Mouse (Mus musculus): ENCODE results near the gene Il1f8. TPM values are rescaled to one million over a fixed set of nuclear protein-coding genes. Genes with fewer than 3 reads are reported as not detected.
"Not testable (repeated sequence)": the region's sequence is repeated elsewhere in the genome, so short reads cannot be mapped to it uniquely, and the experiment has no call there.

Gene Il1f8
- polyA plus RNA-seq (2016; fragmentation: Nextera tagmentation; extraction: Ambion mirVana) = not detected in 2 replicates

DNA sequence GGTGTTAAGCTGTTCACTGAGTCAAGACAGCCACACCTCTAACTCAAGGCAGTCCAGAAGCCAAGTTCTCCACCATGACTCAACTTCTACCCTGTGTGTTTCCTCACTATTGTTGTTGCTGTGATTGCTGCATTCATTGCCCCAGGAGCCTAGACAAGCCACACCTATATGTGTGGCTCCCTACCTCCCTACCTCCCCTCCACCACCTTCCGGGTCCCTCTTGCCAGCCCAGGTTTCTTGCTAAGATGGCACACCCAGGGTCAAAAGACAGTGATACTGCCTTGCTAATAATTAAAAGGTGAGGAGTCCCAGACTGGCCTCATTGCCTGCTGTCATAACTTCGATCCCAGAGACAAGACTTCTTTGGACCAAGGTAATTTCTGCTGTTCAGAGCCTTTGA lies at the start of gene Il1f8:
Gene Il1f8 (plus strand): TSS at position 301 of the 400 bp plus-strand sequence.
- H3K27me3 ChIP-seq (ENCODE audit: insufficient read depth, poor library complexity, severe bottlenecking) = no peaks in the 10 kb centered on the region
- no peak for DNase-seq (ENCODE audit: low spot score)
- no peak within 1 kb of the TSS for H3K27ac ChIP-seq
- no peaks in the 10 kb centered on the region for H3K9me3 ChIP-seq
- WGBS = 77% methylated on average over 2 of the region's 2 CpGs
- H3K4me3 ChIP-seq = no peak within 1 kb of the TSS
- H3K36me3 ChIP-seq = no peaks in the 10 kb centered on the region
- H3K4me1 ChIP-seq (replicated peaks) = no peaks in the 10 kb centered on the region

DNA sequence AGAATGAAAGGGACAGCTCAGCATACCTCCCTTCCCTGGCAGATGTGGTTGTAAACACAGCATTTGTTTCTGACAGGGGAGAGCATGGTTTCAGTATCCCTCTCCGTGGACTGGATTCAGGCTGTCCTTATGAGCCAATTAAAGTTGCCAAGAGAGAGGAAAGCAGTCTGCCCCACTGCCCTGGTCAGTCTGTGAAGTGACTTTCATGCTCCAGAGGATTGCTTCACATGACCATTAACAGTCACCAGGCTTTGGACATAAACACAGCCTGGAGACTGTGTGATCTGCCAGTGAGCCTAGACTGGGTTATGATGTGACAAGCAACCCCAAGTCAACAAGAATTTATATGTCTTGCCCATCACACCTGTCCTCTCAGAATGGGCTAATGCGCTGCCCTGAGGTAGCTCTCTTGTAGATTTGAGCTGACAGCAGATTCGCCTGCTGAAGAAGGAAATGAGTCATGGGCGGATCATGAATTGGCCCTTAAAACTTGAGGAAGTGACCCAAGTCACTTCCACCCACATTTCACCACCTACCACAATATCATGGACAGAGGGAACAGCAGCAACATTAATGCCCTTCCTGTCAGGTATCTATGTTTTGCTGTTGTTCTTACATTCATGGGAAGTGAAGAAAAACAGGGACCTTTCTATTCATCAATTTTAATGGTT lies 49.2 kb upstream of the Il1f8 start:
- no peak overlapping the region for H3K27ac ChIP-seq
- H3K9me3 ChIP-seq = no peaks in the 10 kb centered on the region
- H3K27me3 ChIP-seq (ENCODE audit: insufficient read depth, poor library complexity, severe bottlenecking) = no peaks in the 10 kb centered on the region
- no peaks in the 10 kb centered on the region for H3K36me3 ChIP-seq
- H3K4me1 ChIP-seq (replicated peaks) = no peaks in the 10 kb centered on the region
- no peak overlapping the region for H3K4me3 ChIP-seq
- 84% methylated on average over 4 of the region's 4 CpGs for WGBS
- no peak for DNase-seq (ENCODE audit: low spot score)

- H3K4me3 ChIP-seq = no peak overlapping the region
- H3K4me1 ChIP-seq (replicated peaks) = no peaks in the 10 kb centered on the region
- H3K27me3 ChIP-seq (ENCODE audit: insufficient read depth, poor library complexity, severe bottlenecking) = no peaks in the 10 kb centered on the region
- no peak for DNase-seq (ENCODE audit: low spot score)
- no peak overlapping the region for H3K27ac ChIP-seq
- no peaks in the 10 kb centered on the region for H3K36me3 ChIP-seq
- no peaks in the 10 kb centered on the region for H3K9me3 ChIP-seq
Observed at GRCm38 (mm10) chr2:24109085-24109484, 43.9 kb upstream of the Il1f8 start.

- Histone ChIP-seq H3K27me3 (ENCODE audit: insufficient read depth, poor library complexity, severe bottlenecking) (no peaks in the 10 kb centered on the region), H3K36me3 (no peaks in the 10 kb centered on the region), H3K9me3 (no peaks in the 10 kb centered on the region; the same call in 1 of the 2 replicates), H3K27ac (no peak overlapping the region), H3K4me3 (no peak overlapping the region), H3K4me1 (replicated peaks) (no peaks in the 10 kb centered on the region)
- no peak for DNase-seq (ENCODE audit: low spot score)
- WGBS = 87% methylated on average over 1 of the region's 1 CpGs
Observed at GRCm38 (mm10) chr2:24134373-24134772, 18.6 kb upstream of the Il1f8 start.

DNA sequence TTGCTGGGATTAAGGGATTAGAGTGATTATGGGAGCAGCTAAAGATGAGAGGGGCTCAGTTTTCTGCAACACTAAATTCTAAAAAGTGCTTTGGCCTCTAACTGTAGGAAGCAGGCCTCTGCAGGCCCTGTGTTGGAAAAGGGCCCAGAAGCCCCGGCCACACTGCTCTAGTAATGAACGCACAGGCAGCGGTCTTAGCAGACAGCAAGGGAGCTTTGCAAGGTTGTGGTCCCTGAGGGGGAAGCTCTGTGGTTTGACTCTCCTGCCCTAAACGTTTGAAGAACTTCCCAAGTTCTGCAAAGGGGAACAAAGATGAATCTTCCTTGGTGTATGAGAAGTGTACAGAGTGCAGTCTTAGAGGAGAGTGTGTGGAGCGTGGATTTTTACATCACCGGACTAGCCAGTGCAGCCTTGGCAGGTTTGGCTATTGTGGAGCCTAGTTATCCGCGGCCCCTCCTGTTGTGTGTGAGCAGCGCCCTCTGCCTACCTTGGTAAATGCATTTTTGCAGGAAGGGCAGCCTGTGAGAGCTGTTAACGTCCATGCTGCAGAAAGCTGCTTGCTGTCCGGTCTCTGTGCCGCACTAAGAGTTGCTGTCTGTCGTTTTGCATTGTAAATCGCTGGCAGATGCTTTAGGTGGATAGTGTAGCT lies 28.8 kb downstream of the Il1f8 start:
- not testable (repeated sequence) for H3K4me1 ChIP-seq (replicated peaks); H3K36me3 ChIP-seq; H3K27me3 ChIP-seq (ENCODE audit: insufficient read depth, poor library complexity, severe bottlenecking); H3K9me3 ChIP-seq; H3K27ac ChIP-seq
- peak overlapping the region; percentile 27; the same call in 1 of the 2 replicates for H3K4me3 ChIP-seq
- 22% methylated on average over 14 of the region's 14 CpGs for WGBS
- DNase-seq (ENCODE audit: low spot score) = peak; percentile 52

GRCm38 (mm10) chr2:24182423-24183147 lies 29.6 kb downstream of the Il1f8 start:
- WGBS = 73% methylated on average over 13 of the region's 13 CpGs
- peak overlapping the region; percentile 27; the same call in 1 of the 2 replicates for H3K4me3 ChIP-seq
- not testable (repeated sequence) for H3K27ac ChIP-seq; H3K9me3 ChIP-seq; H3K27me3 ChIP-seq (ENCODE audit: insufficient read depth, poor library complexity, severe bottlenecking); H3K36me3 ChIP-seq; H3K4me1 ChIP-seq (replicated peaks); DNase-seq (ENCODE audit: low spot score)

GRCm38 (mm10) chr2:24184092-24184491 lies 31.1 kb downstream of the Il1f8 start:
- not testable (repeated sequence) for H3K4me3 ChIP-seq; H3K4me1 ChIP-seq (replicated peaks); H3K9me3 ChIP-seq; H3K27ac ChIP-seq; H3K36me3 ChIP-seq; H3K27me3 ChIP-seq (ENCODE audit: insufficient read depth, poor library complexity, severe bottlenecking); DNase-seq (ENCODE audit: low spot score)

DNA sequence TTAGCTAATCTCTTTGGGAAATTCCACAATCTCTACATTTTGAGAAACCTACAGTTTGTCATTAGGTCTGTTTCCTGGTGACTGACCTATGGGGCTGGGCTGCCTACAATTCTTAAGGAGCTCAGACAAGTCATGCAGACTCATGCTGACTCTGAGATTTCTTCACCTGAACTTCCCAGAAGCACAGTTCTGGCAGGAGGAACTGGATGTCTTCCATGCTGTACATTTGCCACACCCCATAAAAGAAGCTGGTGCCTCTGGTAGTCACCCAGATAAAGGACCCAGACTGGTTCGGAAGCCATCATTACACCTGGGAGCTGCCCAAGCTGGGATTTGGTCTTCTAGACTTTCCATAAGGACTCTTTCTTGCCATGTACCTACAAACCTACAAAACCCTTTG lies 33.2 kb downstream of the Il1f8 start, which contains the start of gene Il1f9:
Gene Il1f9 (plus strand): TSS at position 301 of the 400 bp plus-strand sequence.
- H3K9me3 ChIP-seq = no peaks in the 10 kb centered on the region
- H3K4me1 ChIP-seq (replicated peaks) = no peaks in the 10 kb centered on the region
- WGBS = 95% methylated on average over 1 of the region's 1 CpGs
- DNase-seq (ENCODE audit: low spot score) = no peak
- H3K27ac ChIP-seq = no peak within 1 kb of the TSS
- H3K27me3 ChIP-seq (ENCODE audit: insufficient read depth, poor library complexity, severe bottlenecking) = no peaks in the 10 kb centered on the region
- H3K36me3 ChIP-seq = no peaks in the 10 kb centered on the region
- H3K4me3 ChIP-seq = no peak within 1 kb of the TSS

DNA sequence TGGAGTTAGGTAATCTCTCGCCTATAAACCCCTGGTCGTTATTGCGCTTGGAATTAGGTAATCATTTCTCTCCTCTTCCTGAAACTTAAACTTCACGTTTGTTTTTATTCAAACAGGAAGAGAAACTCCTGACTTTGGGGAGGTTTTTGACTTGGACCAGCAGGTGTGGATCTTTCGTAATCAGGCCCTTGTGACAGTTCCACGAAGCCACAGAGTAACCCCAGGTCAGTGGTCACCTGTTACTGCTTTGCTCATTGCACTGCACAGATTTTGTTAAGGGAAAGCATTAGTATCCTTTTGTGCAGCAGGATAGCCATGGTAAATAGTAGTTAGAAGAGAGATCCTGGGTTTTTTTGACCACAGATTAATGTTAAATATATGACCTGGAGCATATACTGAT lies 34.6 kb downstream of the Il1f8 start:
- Histone ChIP-seq H3K4me3 (no peak overlapping the region), H3K4me1 (replicated peaks) (no peaks in the 10 kb centered on the region), H3K36me3 (no peaks in the 10 kb centered on the region), H3K9me3 (no peaks in the 10 kb centered on the region), H3K27ac (no peak overlapping the region), H3K27me3 (ENCODE audit: insufficient read depth, poor library complexity, severe bottlenecking) (no peaks in the 10 kb centered on the region)
- DNase-seq (ENCODE audit: low spot score) = no peak
- 82% methylated on average over 6 of the region's 6 CpGs for WGBS

GRCm38 (mm10) chr2:24188189-24188588 lies 35.2 kb downstream of the Il1f8 start:
- WGBS = 60% methylated on average over 1 of the region's 1 CpGs

More at GRCm38 (mm10) chr2:24188189-24188588, 35.2 kb downstream of the Il1f8 start:
- no peak for DNase-seq (ENCODE audit: low spot score)
- no peaks in the 10 kb centered on the region for H3K4me1 ChIP-seq (replicated peaks)
- no peaks in the 10 kb centered on the region for H3K36me3 ChIP-seq
- no peaks in the 10 kb centered on the region for H3K9me3 ChIP-seq
- H3K27me3 ChIP-seq (ENCODE audit: insufficient read depth, poor library complexity, severe bottlenecking) = no peaks in the 10 kb centered on the region
- H3K27ac ChIP-seq = no peak overlapping the region
- H3K4me3 ChIP-seq = no peak overlapping the region

Other genes with a start within 250 kb of the Il1f8 start
- gene Hnmt, start 103.8 kb upstream of the Il1f8 start, polyA plus RNA-seq (2016; fragmentation: Nextera tagmentation; extraction: Ambion mirVana) = 1.2 and 2.7 TPM in 2 replicates
- gene Tbpl2, start 56.6 kb upstream of the Il1f8 start, polyA plus RNA-seq (2016; fragmentation: Nextera tagmentation; extraction: Ambion mirVana) = not detected in 2 replicates
- gene Il1f9, start 33.3 kb downstream of the Il1f8 start, polyA plus RNA-seq (2016; fragmentation: Nextera tagmentation; extraction: Ambion mirVana) = not detected in 2 replicates
- not detected in 2 replicates for gene Il1f6, start 62.3 kb downstream of the Il1f8 start, polyA plus RNA-seq (2016; fragmentation: Nextera tagmentation; extraction: Ambion mirVana)
- not detected in 2 replicates for gene Il1f5, start 123.8 kb downstream of the Il1f8 start, polyA plus RNA-seq (2016; fragmentation: Nextera tagmentation; extraction: Ambion mirVana)
- gene Il1f10, start 138.0 kb downstream of the Il1f8 start, polyA plus RNA-seq (2016; fragmentation: Nextera tagmentation; extraction: Ambion mirVana) = not detected in 2 replicates
- gene Il1rn, start 183.7 kb downstream of the Il1f8 start, polyA plus RNA-seq (2016; fragmentation: Nextera tagmentation; extraction: Ambion mirVana) = 0.08 TPM in 1 of 2 replicates, not detected in the other
- 0.86 and 0.90 TPM in 2 replicates for gene Psd4, start 214.4 kb downstream of the Il1f8 start, polyA plus RNA-seq (2016; fragmentation: Nextera tagmentation; extraction: Ambion mirVana)

Data from hindbrain, embryonic 10.5 days (tissue).